Mouse (Mus musculus) lung, postnatal 0 days (tissue): ENCODE results near the gene Mcl1.
"Not testable (repeated sequence)": the region's sequence is repeated elsewhere in the genome, so short reads cannot be mapped to it uniquely, and the experiment has no call there.

Source experiments
- CTCF ChIP-seq: IDR thresholded peaks from 2 replicates; pipeline ENCODE4 v1.5.1; 2016; ENCODE audit warnings: antibody characterized with exemption, mild to moderate bottlenecking
- EP300 ChIP-seq: IDR thresholded peaks from 2 replicates; pipeline ENCODE4 v1.6.1; 2016; ENCODE audit warnings: antibody characterized with exemption, mild to moderate bottlenecking, control low read depth

DNA sequence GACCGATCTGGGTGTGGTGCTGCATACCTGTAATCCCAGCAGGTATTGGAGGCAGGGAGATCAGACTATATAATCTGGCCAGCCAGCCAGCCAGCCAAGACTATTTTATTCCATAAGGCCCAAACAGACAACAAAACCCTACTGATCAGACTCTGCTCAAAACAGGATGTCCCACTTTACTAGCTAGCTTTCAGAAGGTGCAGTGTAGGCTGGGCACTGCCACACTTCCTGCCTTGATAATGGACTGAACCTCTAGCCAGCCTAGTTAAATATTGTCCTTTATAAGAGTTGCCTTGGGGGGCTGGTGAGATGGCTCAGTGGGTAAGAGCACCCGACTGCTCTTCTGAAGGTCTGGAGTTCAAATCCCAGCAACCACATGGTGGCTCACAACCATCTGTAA is 32.0 kb downstream of the Mcl1 start:
- not testable (repeated sequence) for TF ChIP-seq CTCF, EP300
